Mouse (Mus musculus): ENCODE results near the gene Arglu1. TPM values are rescaled to one million over a fixed set of nuclear protein-coding genes. Genes with fewer than 3 reads are reported as not detected.

Gene Arglu1
- polyA plus RNA-seq, 1 experiment from 2014 or later, result 167 TPM

- no peaks in the 10 kb centered on the region for H3K9me3 ChIP-seq (ENCODE audit: control insufficient read depth, low read length)
- H3K4me1 ChIP-seq (ENCODE audit: control insufficient read depth, insufficient read depth, low read length), result 0 out of 2 replicates have a peak, but pooled peaks cover 4% of the 10 kb centered on the region
- no peak overlapping the region for H3K9ac ChIP-seq (replicated peaks; ENCODE audit: low read depth, low read length)
- no peak overlapping the region for H3K27ac ChIP-seq (ENCODE audit: low read depth, low read length)
- H3K36me3 ChIP-seq (ENCODE audit: control insufficient read depth, insufficient read depth, low read length), result peaks cover 11% of the 10 kb centered on the region
- H3K27me3 ChIP-seq (ENCODE audit: control insufficient read depth, insufficient read depth, low read length), result no peaks in the 10 kb centered on the region
- H3K4me2 ChIP-seq (ENCODE audit: low read depth, low read length), result no peak overlapping the region
- peak; percentile 72; the same call in 1 of the 2 replicates for ATAC-seq (ENCODE audit: low read depth)
- no peak overlapping the region for H3K4me3 ChIP-seq (ENCODE audit: low read depth, low read length)
- 22% methylated on average over 19 of the region's 19 CpGs for WGBS
Measured at GRCm38 (mm10) chr8:8619221-8620194, 70.8 kb downstream of the Arglu1 start.

Small RNAs within 50 kb of the gene (microRNA-seq; reads per million reads assigned to microRNA genes)
- gene Mir7654, result 3.4 reads per million, percentile 4 among the genes with 10 or more reads in this experiment

Other genes starting within 250 kb of the Arglu1 start
- gene Efnb2, start 29.3 kb downstream of the Arglu1 start, polyA plus RNA-seq (2014; fragmentation: Nextera tagmentation; extraction: Ambion mirVana), result 17.7 and 27.7 TPM in 2 replicates

Data from neural tube, embryonic 14.5 days (tissue).